ENCODE assay signal across 16 mouse cellular contexts in genomic region chr13:8333589-8334455, GRCm38 (mm10).
DNase-seq lines count a peak whose midpoint lies in the region; ATAC-seq lines count a peak whose summit lies in the region.
"Had no signal": no experiment of that assay in that cellular context is flagged by ENCODE, and none has a peak within 500 bp of the region (broad histone marks: within the 10 kb centered on the region; RNA-seq: fewer than 3 reads in every experiment).

No protein-coding gene starts in this region.

- H3K9me3 ChIP-seq in neural tube, embryonic 11.5 days (ENCODE audit: control insufficient read depth, low read length): no peaks in the 10 kb centered on the region
- H3K9me3 ChIP-seq in hindbrain, embryonic 13.5 days: no peaks in the 10 kb centered on the region
- H3K9me3 ChIP-seq in midbrain, embryonic 14.5 days (ENCODE audit: control insufficient read depth, low read length): no peaks in the 10 kb centered on the region
- no peaks in the 10 kb centered on the region for H3K9me3 ChIP-seq in liver, embryonic 11.5 days (ENCODE audit: control insufficient read depth, low read length)
- no peaks in the 10 kb centered on the region for H3K9me3 ChIP-seq in intestine, embryonic 15.5 days
- H3K9me3 ChIP-seq: limb, embryonic 10.5 days; liver, embryonic 15.5 days had no signal

- no peaks in the 10 kb centered on the region for H3K27me3 ChIP-seq in neural tube, embryonic 11.5 days (ENCODE audit: control insufficient read depth, insufficient read depth, low read length)
- H3K27me3 ChIP-seq in hindbrain, embryonic 13.5 days: peaks cover 3% of the 10 kb centered on the region; the same call in 1 of the 2 replicates
- no peaks in the 10 kb centered on the region for H3K27me3 ChIP-seq in midbrain, embryonic 14.5 days (ENCODE audit: control insufficient read depth, insufficient read depth, low read length)
- no peaks in the 10 kb centered on the region for H3K27me3 ChIP-seq in liver, embryonic 11.5 days (replicated peaks; ENCODE audit: control insufficient read depth, insufficient read depth, low read length)
- H3K27me3 ChIP-seq in intestine, embryonic 15.5 days (replicated peaks): no peaks in the 10 kb centered on the region
- H3K27me3 ChIP-seq: liver, embryonic 15.5 days had no signal

- H3K4me2 ChIP-seq in neural tube, embryonic 11.5 days (ENCODE audit: low read depth): no peak overlapping the region
- peak overlapping the region; percentile 30 for H3K4me2 ChIP-seq in hindbrain, embryonic 13.5 days
- H3K4me2 ChIP-seq in midbrain, embryonic 14.5 days (ENCODE audit: low read length): peak overlapping the region; percentile 34
- no peak overlapping the region for H3K4me2 ChIP-seq in liver, embryonic 11.5 days
- H3K4me2 ChIP-seq in intestine, embryonic 15.5 days (replicated peaks): no peak overlapping the region
- H3K4me2 ChIP-seq: liver, embryonic 15.5 days had no signal

- H3K27ac ChIP-seq in neural tube, embryonic 11.5 days (ENCODE audit: low read depth, low read length): peak overlapping the region; percentile 29; the same call in 1 of the 2 replicates
- peak overlapping the region; percentile 84 for H3K27ac ChIP-seq in hindbrain, embryonic 13.5 days
- peak overlapping the region; percentile 71 for H3K27ac ChIP-seq in midbrain, embryonic 14.5 days (replicated peaks; ENCODE audit: low read depth, low read length)
- H3K27ac ChIP-seq in liver, embryonic 11.5 days (ENCODE audit: low read depth, low read length): no peak overlapping the region
- no peak overlapping the region for H3K27ac ChIP-seq in intestine, embryonic 15.5 days
- H3K27ac ChIP-seq: limb, embryonic 10.5 days; liver, embryonic 15.5 days; macrophage had no signal

- DNase-seq in neural tube, embryonic 11.5 days (ENCODE audit: low spot score): peak; percentile 49
- DNase-seq in neural tube, embryonic 10.5 days (ENCODE audit: extremely low spot score, low spot score): no peak
- peak; percentile 55 for DNase-seq in midbrain, embryonic 14.5 days
- DNase-seq in kidney, adult 9 months: no peak
- no peak for DNase-seq in heart, postnatal 25 days (ENCODE audit: low spot score)
- DNase-seq in liver, embryonic 11.5 days (ENCODE audit: low spot score): no peak
- DNase-seq: cerebellum, adult 2 months; kidney, postnatal 10 days; thymus, postnatal 36 days had no signal

- no peak overlapping the region for H3K9ac ChIP-seq in neural tube, embryonic 11.5 days (ENCODE audit: low read length)
- H3K9ac ChIP-seq in hindbrain, embryonic 13.5 days: no peak overlapping the region
- H3K9ac ChIP-seq in midbrain, embryonic 14.5 days (replicated peaks; ENCODE audit: low read length): peak overlapping the region; percentile 13; the same call in 1 of the 2 replicates
- H3K9ac ChIP-seq in liver, embryonic 11.5 days (ENCODE audit: low read depth, low read length): no peak overlapping the region
- no peak overlapping the region for H3K9ac ChIP-seq in intestine, embryonic 15.5 days
- H3K9ac ChIP-seq: liver, embryonic 15.5 days had no signal

- peak; percentile 70 for ATAC-seq in neural tube, embryonic 11.5 days (ENCODE audit: insufficient read depth, low FRiP score, low TSS enrichment)
- ATAC-seq in hindbrain, embryonic 13.5 days (ENCODE audit: low FRiP score): peak; percentile 75
- peak; percentile 53 for ATAC-seq in midbrain, embryonic 14.5 days (ENCODE audit: low FRiP score, low TSS enrichment)
- ATAC-seq in liver, embryonic 11.5 days (replicated peaks; ENCODE audit: low FRiP score): no peak
- no peak for ATAC-seq in intestine, embryonic 15.5 days
- ATAC-seq: inflammation-experienced regulatory T-cells, adult 6 months had no signal

- intact Hi-C loops in heart, postnatal 25 days (cut with DNase I): no loop called here

- 30% methylated on average over 7 of the region's 7 CpGs for WGBS in neural tube, embryonic 11.5 days
- 12% methylated on average over 7 of the region's 7 CpGs for WGBS in hindbrain, embryonic 13.5 days
- WGBS in midbrain, embryonic 14.5 days: 7% methylated on average over 7 of the region's 7 CpGs
- 51% methylated on average over 7 of the region's 7 CpGs for WGBS in liver, embryonic 11.5 days
- 34% methylated on average over 7 of the region's 7 CpGs for WGBS in intestine, embryonic 15.5 days

- no peak overlapping the region for H3K4me3 ChIP-seq in neural tube, embryonic 11.5 days (ENCODE audit: low read depth, low read length)
- no peak overlapping the region for H3K4me3 ChIP-seq in hindbrain, embryonic 13.5 days
- no peak overlapping the region for H3K4me3 ChIP-seq in midbrain, embryonic 14.5 days (replicated peaks; ENCODE audit: low read depth, low read length)
- no peak overlapping the region for H3K4me3 ChIP-seq in liver, embryonic 11.5 days (ENCODE audit: low read depth, low read length)
- H3K4me3 ChIP-seq in intestine, embryonic 15.5 days (replicated peaks): no peak overlapping the region
- H3K4me3 ChIP-seq: limb, embryonic 10.5 days; liver, embryonic 15.5 days; myocyte had no signal

- H3K4me1 ChIP-seq in neural tube, embryonic 11.5 days (ENCODE audit: control insufficient read depth, insufficient read depth, low read length): 0 out of 2 replicates have a peak, but pooled peaks cover 3% of the 10 kb centered on the region
- peaks cover 29% of the 10 kb centered on the region for H3K4me1 ChIP-seq in hindbrain, embryonic 13.5 days (replicated peaks)
- H3K4me1 ChIP-seq in midbrain, embryonic 14.5 days (ENCODE audit: control insufficient read depth, insufficient read depth, low read length): peaks cover 22% of the 10 kb centered on the region
- no peaks in the 10 kb centered on the region for H3K4me1 ChIP-seq in liver, embryonic 11.5 days (replicated peaks; ENCODE audit: control insufficient read depth, insufficient read depth, low read length)
- 0 out of 2 replicates have a peak, but pooled peaks cover 4% of the 10 kb centered on the region for H3K4me1 ChIP-seq in intestine, embryonic 15.5 days (replicated peaks)
- H3K4me1 ChIP-seq: liver, embryonic 15.5 days had no signal

- H3K36me3 ChIP-seq in neural tube, embryonic 11.5 days (ENCODE audit: control insufficient read depth, insufficient read depth, low read length): no peaks in the 10 kb centered on the region
- no peaks in the 10 kb centered on the region for H3K36me3 ChIP-seq in hindbrain, embryonic 13.5 days
- no peaks in the 10 kb centered on the region for H3K36me3 ChIP-seq in midbrain, embryonic 14.5 days (ENCODE audit: control insufficient read depth, insufficient read depth, low read length)
- H3K36me3 ChIP-seq in liver, embryonic 11.5 days (ENCODE audit: control insufficient read depth, insufficient read depth, low read length): no peaks in the 10 kb centered on the region
- no peaks in the 10 kb centered on the region for H3K36me3 ChIP-seq in intestine, embryonic 15.5 days
- H3K36me3 ChIP-seq: limb, embryonic 10.5 days; liver, embryonic 15.5 days had no signal

Comparison
In these comparisons a context has a peak if more than half of its experiments do, and no peak if none do; other contexts are left out.
1. DNase-seq: peak in neural tube, embryonic 11.5 days (single experiment) and midbrain, embryonic 14.5 days (single experiment); none in neural tube, embryonic 10.5 days (single experiment), kidney, adult 9 months (single experiment), heart, postnatal 25 days (single experiment) and liver, embryonic 11.5 days (single experiment).
2. ATAC-seq: peak in neural tube, embryonic 11.5 days (single experiment), hindbrain, embryonic 13.5 days (single experiment) and midbrain, embryonic 14.5 days (single experiment); none in liver, embryonic 11.5 days (single experiment) and intestine, embryonic 15.5 days (single experiment).
3. H3K27ac ChIP-seq: peak in neural tube, embryonic 11.5 days (single experiment), hindbrain, embryonic 13.5 days (single experiment) and midbrain, embryonic 14.5 days (single experiment); none in liver, embryonic 11.5 days (single experiment) and intestine, embryonic 15.5 days (single experiment).
4. H3K4me2 ChIP-seq: peak in hindbrain, embryonic 13.5 days (single experiment) and midbrain, embryonic 14.5 days (single experiment); none in neural tube, embryonic 11.5 days (single experiment), liver, embryonic 11.5 days (single experiment) and intestine, embryonic 15.5 days (single experiment).